ENCODE assay signal across 37 mouse cellular contexts in the genomic region with DNA sequence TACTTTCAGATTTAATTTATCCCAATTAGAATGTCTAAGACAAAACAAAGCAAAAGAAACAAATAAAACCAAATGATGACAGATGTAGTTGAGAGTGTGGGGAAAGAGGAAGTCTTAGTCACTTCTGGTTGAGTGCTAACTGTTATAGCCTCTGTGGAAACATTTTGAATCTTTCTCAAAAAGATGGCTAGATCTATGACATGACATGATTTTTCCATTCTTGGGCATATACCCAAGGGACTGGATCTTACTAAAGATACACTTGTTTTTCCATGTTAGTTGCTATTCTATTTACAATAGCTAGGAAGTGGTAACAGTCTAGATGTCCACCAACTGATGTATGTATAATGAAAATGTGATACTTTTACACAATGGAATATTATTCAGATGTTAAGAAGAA. TPM values are rescaled to one million over a fixed set of nuclear protein-coding genes. Genes with fewer than 3 reads are reported as not detected.
"Had no signal": no experiment of that assay in that cellular context is flagged by ENCODE, and none has a peak within 500 bp of the region (broad histone marks: within the 10 kb centered on the region; RNA-seq: fewer than 3 reads in every experiment).

No protein-coding gene starts in this region.

- H3K9me3 ChIP-seq: embryonic facial prominence, embryonic 12.5 days; embryonic facial prominence, embryonic 15.5 days; forebrain, embryonic 12.5 days; forebrain, embryonic 15.5 days had no signal

- H3K27me3 ChIP-seq: embryonic facial prominence, embryonic 12.5 days; embryonic facial prominence, embryonic 13.5 days; embryonic facial prominence, embryonic 15.5 days; forebrain, embryonic 12.5 days; forebrain, embryonic 13.5 days; forebrain, embryonic 15.5 days had no signal

- DNase-seq: cerebellum, adult 9-10 months; cerebellum, adult 9-11 months; cerebellum, postnatal 10 days; cerebellum, postnatal 14 days; cerebellum, postnatal 25 days; cerebellum, postnatal 36 days; embryo, embryonic 11 days; forebrain, postnatal 0 days; gastrocnemius, adult 2 months; gastrocnemius, postnatal 10 days; gastrocnemius, postnatal 14 days; gastrocnemius, postnatal 25 days; gastrocnemius, postnatal 36 days; heart, adult 11 months; heart, adult 18-20 months; heart, adult 2 months had no signal

- ATAC-seq: forebrain, embryonic 13.5 days; forebrain, embryonic 14.5 days; forebrain, embryonic 15.5 days; forebrain, embryonic 16.5 days; forebrain, postnatal 0 days had no signal

- H3K4me1 ChIP-seq: embryonic facial prominence, embryonic 10.5 days; embryonic facial prominence, embryonic 12.5 days; embryonic facial prominence, embryonic 13.5 days; embryonic facial prominence, embryonic 15.5 days; forebrain, embryonic 10.5 days; forebrain, embryonic 12.5 days; forebrain, embryonic 13.5 days; forebrain, embryonic 15.5 days; heart, embryonic 10.5 days had no signal

- H3K4me2 ChIP-seq: embryonic facial prominence, embryonic 12.5 days; embryonic facial prominence, embryonic 13.5 days; embryonic facial prominence, embryonic 15.5 days; forebrain, embryonic 12.5 days; forebrain, embryonic 13.5 days; forebrain, embryonic 15.5 days had no signal

- H3K27ac ChIP-seq: embryonic facial prominence, embryonic 10.5 days; embryonic facial prominence, embryonic 12.5 days; embryonic facial prominence, embryonic 13.5 days; embryonic facial prominence, embryonic 15.5 days; forebrain, embryonic 10.5 days; forebrain, embryonic 12.5 days; forebrain, embryonic 13.5 days; forebrain, embryonic 15.5 days; gastrocnemius, adult 2 months; heart, adult 2 months; heart, embryonic 10.5 days had no signal

- H3K9ac ChIP-seq: embryonic facial prominence, embryonic 12.5 days; embryonic facial prominence, embryonic 13.5 days; embryonic facial prominence, embryonic 15.5 days; forebrain, embryonic 12.5 days; forebrain, embryonic 13.5 days; forebrain, embryonic 15.5 days; forebrain, postnatal 0 days had no signal

- H3K36me3 ChIP-seq: embryonic facial prominence, embryonic 10.5 days; embryonic facial prominence, embryonic 12.5 days; embryonic facial prominence, embryonic 13.5 days; embryonic facial prominence, embryonic 15.5 days; forebrain, embryonic 10.5 days; forebrain, embryonic 12.5 days; forebrain, embryonic 15.5 days; heart, embryonic 10.5 days had no signal

- H3K4me3 ChIP-seq: embryonic facial prominence, embryonic 10.5 days; embryonic facial prominence, embryonic 12.5 days; embryonic facial prominence, embryonic 13.5 days; embryonic facial prominence, embryonic 15.5 days; erythroblast, embryonic 14.5 days; forebrain, embryonic 10.5 days; forebrain, embryonic 12.5 days; forebrain, embryonic 13.5 days; forebrain, embryonic 15.5 days; gastrocnemius, adult 2 months; heart, adult 2 months; heart, embryonic 10.5 days had no signal

RNA-seq across cellular contexts. Expression of gene Olfr1507, which starts 57.9 kb away (rescaled TPM):
- total RNA-seq: forebrain, postnatal 0 days; gastrocnemius, adult 18-20 months; gastrocnemius, adult 2 months; gastrocnemius, adult 8-10 months; gastrocnemius, postnatal 10 days; gastrocnemius, postnatal 14 days; gastrocnemius, postnatal 25 days; gastrocnemius, postnatal 36 days; granulocyte monocyte progenitor cell, adult 5-6 weeks; heart, adult 18-20 months; heart, adult 2 months; heart, adult 8-10 months had no signal
- polyA plus RNA-seq: cortical plate, adult 2 months; embryonic facial prominence, embryonic 10.5 days; embryonic facial prominence, embryonic 11.5 days; embryonic facial prominence, embryonic 12.5 days; embryonic facial prominence, embryonic 13.5 days; embryonic facial prominence, embryonic 14.5 days; embryonic facial prominence, embryonic 15.5 days; erythroblast, embryonic 14.5 days; forebrain, embryonic 10.5 days; forebrain, embryonic 11.5 days; forebrain, embryonic 12.5 days; forebrain, embryonic 13.5 days; forebrain, embryonic 14.5 days; forebrain, embryonic 15.5 days; forebrain, embryonic 16.5 days; forebrain, postnatal 0 days; gonadal fat pad, adult 2 months; heart, adult 2 months; heart, embryonic 10.5 days had no signal
